In the genomic region with DNA sequence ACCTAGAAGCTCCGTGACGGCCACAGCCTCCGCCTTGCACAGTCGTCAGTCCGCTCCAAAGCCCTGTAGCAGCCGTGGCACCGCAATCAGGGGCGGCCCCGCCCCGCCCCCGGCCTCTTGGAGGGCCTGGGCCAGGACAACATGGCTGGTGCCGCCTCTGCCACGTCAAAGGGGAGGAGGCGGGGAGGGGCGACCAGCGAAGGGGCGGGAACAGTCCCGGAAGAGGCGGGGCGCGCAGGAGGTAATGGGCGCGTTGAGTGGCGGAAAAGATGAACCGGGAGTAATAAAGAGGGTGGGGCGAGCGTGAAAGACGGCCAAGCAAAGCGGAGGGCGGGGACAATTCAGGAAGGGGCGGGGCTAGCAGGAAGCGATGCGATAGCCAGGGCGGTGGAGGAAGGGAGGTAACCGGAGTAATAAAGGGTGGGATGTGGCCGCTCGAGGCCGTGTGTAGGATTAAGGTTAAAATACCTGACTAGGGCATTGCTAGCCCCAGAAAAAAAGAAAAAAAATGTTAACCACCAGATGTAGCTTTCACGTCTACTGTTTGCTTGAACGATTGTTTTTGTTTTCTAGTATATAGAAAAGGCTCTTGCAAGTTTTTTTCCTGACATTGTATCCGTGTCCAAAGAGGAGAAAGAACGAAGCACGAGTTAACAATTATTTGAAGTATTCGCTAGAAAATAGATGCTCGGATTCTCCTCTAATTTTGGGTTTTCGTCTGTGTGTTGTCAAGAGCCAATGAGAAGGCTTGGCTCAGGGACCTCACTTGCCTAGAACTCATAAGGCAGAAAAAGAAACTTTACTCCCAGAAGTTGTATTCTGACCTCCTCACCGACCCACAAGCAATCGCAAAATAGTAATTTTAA, we compare ENCODE assay signal across 8 mouse cellular contexts. TPM values are rescaled to one million over a fixed set of nuclear protein-coding genes. Genes with fewer than 3 reads are reported as not detected.
DNase-seq lines count a peak whose midpoint lies in the region; ATAC-seq lines count a peak whose summit lies in the region.

TSS of gene Sec23a (minus strand) at position 174 of the 866 bp plus-strand sequence.

- DNase-seq in Muller cell, postnatal 12 days (ENCODE audit: inconsistent ontology term), result peak; percentile 100
- DNase-seq in cerebellum, adult 9-11 months, result peak; percentile 99
- DNase-seq in frontal cortex, postnatal 10 days (ENCODE audit: low spot score in 2 of 2), result peak; percentile 97 to 98
- DNase-seq in layer of hippocampus, postnatal 14 days (ENCODE audit: low spot score in 2 of 2), result peak; percentile 93 to 99
- DNase-seq in lung, postnatal 14 days, result peak; percentile 99
- peak; percentile 93 for DNase-seq in retina, adult 2 months (ENCODE audit: low read depth, low spot score)
- peak; percentile 98 to 99 for DNase-seq in thymus, postnatal 36 days

- peak; percentile 98 for ATAC-seq in hindbrain, embryonic 12.5 days (ENCODE audit: low FRiP score)

- H3K36me3 ChIP-seq in hindbrain, embryonic 12.5 days, result peaks cover under 1% of the 10 kb centered on the region; the same call in 1 of the 2 replicates

- peak within 1 kb of the TSS; percentile 79 for H3K4me2 ChIP-seq in hindbrain, embryonic 12.5 days (replicated peaks)

- peak within 1 kb of the TSS; percentile 85 for H3K4me3 ChIP-seq in hindbrain, embryonic 12.5 days

- peak within 1 kb of the TSS; percentile 90 for H3K27ac ChIP-seq in hindbrain, embryonic 12.5 days

- H3K4me1 ChIP-seq in hindbrain, embryonic 12.5 days, result peaks cover 13% of the 10 kb centered on the region

- peak within 1 kb of the TSS; percentile 88 for H3K9ac ChIP-seq in hindbrain, embryonic 12.5 days

- H3K27me3 ChIP-seq in hindbrain, embryonic 12.5 days, result no peaks in the 10 kb centered on the region

- no peaks in the 10 kb centered on the region for H3K9me3 ChIP-seq in hindbrain, embryonic 12.5 days (replicated peaks)

- under 1% methylated on average over 47 of the region's 48 CpGs for WGBS in hindbrain, embryonic 12.5 days

RNA-seq across cellular contexts. Expression of gene Sec23a, which starts in this region (rescaled TPM):
- polyA plus RNA-seq in hindbrain, embryonic 12.5 days (2016; fragmentation: Nextera tagmentation; extraction: Ambion mirVana), result 108 and 121 TPM in 2 replicates
- total RNA-seq in layer of hippocampus, postnatal 14 days (2021), result 100 to 1,000 TPM; 108 to 113 TPM

Comparison
In these comparisons a context has a peak if more than half of its experiments do, and no peak if none do; other contexts are left out.
1. Peak in every context shown above with its lines: DNase-seq, ATAC-seq, H3K4me3 ChIP-seq and H3K27ac ChIP-seq.